Mouse (Mus musculus) adrenal gland, adult (tissue): ENCODE measurements at regions not wholly inside any gene's neighbourhood (a gene's known extent, or its start where the extent isn't known, plus 50 kb on each side); places are given as distances from the start of the nearest gene placed in this dataset.
A peak's percentile ranks its signal among the peaks of the same experiment; 100 is the strongest.

ENCODE experiments used
- DNase-seq, 2 experiments: peaks; one replicate each; pipeline ENCODE4 v3.0.0; 2022 to 2023; ENCODE audit warnings: low spot score in 1 of 2; ENCODE audit not compliant: inconsistent age in 2 of 2

GRCm38 (mm10) chr10:51792030-51792429, 114.5 kb downstream of the Rfx6 start:
- DNase-seq, result peak in 1 of 2 experiments; percentile 49

GRCm38 (mm10) chr10:51793876-51794275, 116.3 kb downstream of the Rfx6 start:
- no peak for DNase-seq

GRCm38 (mm10) chr10:51816626-51817025, 139.1 kb downstream of the Rfx6 start:
- DNase-seq, result no peak

- no peak for DNase-seq
Observed at GRCm38 (mm10) chr10:51823900-51824299, 146.3 kb downstream of the Rfx6 start.

- no peak for DNase-seq
Observed at GRCm38 (mm10) chr10:51826431-51826964, 148.9 kb downstream of the Rfx6 start.

- DNase-seq, result no peak
Observed at GRCm38 (mm10) chr10:51832459-51832858, 154.9 kb downstream of the Rfx6 start.

- DNase-seq, result no peak
Observed at GRCm38 (mm10) chr10:51843099-51843498, 165.5 kb downstream of the Rfx6 start.

GRCm38 (mm10) chr10:51846287-51846686, 168.7 kb downstream of the Rfx6 start:
- no peak for DNase-seq

- no peak for DNase-seq
Observed at GRCm38 (mm10) chr10:51869409-51869808, 152.9 kb upstream of the Vgll2 start.

- DNase-seq, result no peak
Observed at GRCm38 (mm10) chr10:51911066-51911691, 111.1 kb upstream of the Vgll2 start.

GRCm38 (mm10) chr10:51912096-51912495, 110.2 kb upstream of the Vgll2 start:
- no peak for DNase-seq

GRCm38 (mm10) chr10:51926644-51927043, 95.7 kb upstream of the Vgll2 start:
- DNase-seq, result no peak

GRCm38 (mm10) chr10:51929341-51929740, 93.0 kb upstream of the Vgll2 start:
- DNase-seq, result no peak

GRCm38 (mm10) chr10:51930266-51930665, 92.0 kb upstream of the Vgll2 start:
- no peak for DNase-seq

GRCm38 (mm10) chr10:51930696-51931095, 91.6 kb upstream of the Vgll2 start:
- peak in 1 of 2 experiments; percentile 37 for DNase-seq

- no peak for DNase-seq
Observed at GRCm38 (mm10) chr10:51935482-51935881, 86.8 kb upstream of the Vgll2 start.

GRCm38 (mm10) chr10:51941192-51941591, 81.1 kb upstream of the Vgll2 start:
- DNase-seq, result no peak

- DNase-seq, result no peak
Observed at GRCm38 (mm10) chr10:51945701-51946100, 76.6 kb upstream of the Vgll2 start.

- DNase-seq, result no peak
Observed at GRCm38 (mm10) chr10:51946189-51946588, 76.1 kb upstream of the Vgll2 start.

GRCm38 (mm10) chr10:51946881-51947280, 75.4 kb upstream of the Vgll2 start:
- no peak for DNase-seq

- DNase-seq, result peak; percentile 35 to 66
Observed at GRCm38 (mm10) chr10:51950016-51950415, 72.3 kb upstream of the Vgll2 start.

- DNase-seq, result no peak
Observed at GRCm38 (mm10) chr10:51952021-51952420, 70.3 kb upstream of the Vgll2 start.

GRCm38 (mm10) chr10:51956493-51956892, 65.8 kb upstream of the Vgll2 start:
- no peak for DNase-seq
